Mouse (Mus musculus) midbrain, embryonic 15.5 days (tissue): ENCODE measurements at regions not wholly inside any gene's neighbourhood (a gene's known extent, or its start where the extent isn't known, plus 50 kb on each side); places are given as distances from the start of the nearest gene placed in this dataset.

Experiments
- ATAC-seq: fragments of 200-750 bp; cut with Nextera tagmentation; replicated peaks from 2 replicates; pipeline ENCODE4 v1.8.0; 2017; ENCODE audit warnings: moderate TSS enrichment
- H3K27ac ChIP-seq: fragments of 300-500 bp; sonication (generic); 2 replicates; pipeline ENCODE4 v1.5.1; 2015; ENCODE audit warnings: mild to moderate bottlenecking, inconsistent platforms
- H3K27me3 ChIP-seq: fragments of 300-500 bp; sonication (generic); replicated peaks from 2 replicates; pipeline ENCODE4 v1.6.1; 2015; ENCODE audit warnings: inconsistent platforms
- H3K36me3 ChIP-seq: fragments of 300-500 bp; sonication (generic); replicated peaks from 2 replicates; pipeline ENCODE4 v1.6.1; 2015; ENCODE audit warnings: inconsistent platforms
- H3K4me1 ChIP-seq: fragments of 300-500 bp; sonication (generic); 2 replicates; pipeline ENCODE4 v1.6.1; 2015; ENCODE audit warnings: inconsistent platforms
- H3K4me2 ChIP-seq: fragments of 300-500 bp; sonication (generic); 2 replicates; pipeline ENCODE4 v1.6.1; 2015; ENCODE audit warnings: inconsistent platforms, mild to moderate bottlenecking, moderate library complexity
- H3K4me3 ChIP-seq: fragments of 300-500 bp; sonication (generic); 2 replicates; pipeline ENCODE4 v1.5.1; 2015; ENCODE audit warnings: mild to moderate bottlenecking, inconsistent platforms
- H3K9ac ChIP-seq: fragments of 300-500 bp; sonication (generic); 2 replicates; pipeline ENCODE4 v1.6.1; 2015; ENCODE audit warnings: mild to moderate bottlenecking, inconsistent platforms
- H3K9me3 ChIP-seq: fragments of 300-500 bp; sonication (generic); 2 replicates; pipeline ENCODE4 v1.6.1; 2016; ENCODE audit warnings: inconsistent platforms
- WGBS: fragments of 180-500 bp; shearing (Covaris S2); methylation state at CpG from one replicate; pipeline ENCODE4 v1.1.7; 2015; ENCODE audit warnings: mixed read lengths; 5-methylcytosine and 5-hydroxymethylcytosine counted together

DNA sequence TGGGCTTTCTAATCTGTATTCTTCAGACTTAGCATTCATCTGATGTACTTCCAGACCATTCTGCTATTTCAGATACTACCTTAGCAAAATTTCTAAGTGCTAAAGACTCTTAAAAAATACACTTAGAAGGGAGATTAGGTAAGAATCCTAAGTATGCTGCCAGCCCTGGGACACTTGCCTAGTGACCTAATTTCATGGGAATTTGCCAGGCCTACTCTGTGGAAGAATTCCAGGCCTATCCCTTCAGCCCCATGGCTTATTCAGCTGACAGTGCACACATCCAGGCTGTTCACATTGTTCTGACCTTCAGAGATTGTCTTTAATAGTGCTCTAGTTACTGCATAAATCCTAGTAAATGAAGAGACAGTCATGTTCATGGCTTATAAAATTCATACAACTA is 138.9 kb upstream of the Nrp1 start:
- Histone ChIP-seq H3K36me3 (no peaks in the 10 kb centered on the region), H3K27ac (no peak overlapping the region), H3K9ac (no peak overlapping the region), H3K4me1 (no peaks in the 10 kb centered on the region), H3K4me3 (no peak overlapping the region), H3K27me3 (no peaks in the 10 kb centered on the region), H3K9me3 (no peaks in the 10 kb centered on the region), H3K4me2 (no peak overlapping the region)
- ATAC-seq = no peak

DNA sequence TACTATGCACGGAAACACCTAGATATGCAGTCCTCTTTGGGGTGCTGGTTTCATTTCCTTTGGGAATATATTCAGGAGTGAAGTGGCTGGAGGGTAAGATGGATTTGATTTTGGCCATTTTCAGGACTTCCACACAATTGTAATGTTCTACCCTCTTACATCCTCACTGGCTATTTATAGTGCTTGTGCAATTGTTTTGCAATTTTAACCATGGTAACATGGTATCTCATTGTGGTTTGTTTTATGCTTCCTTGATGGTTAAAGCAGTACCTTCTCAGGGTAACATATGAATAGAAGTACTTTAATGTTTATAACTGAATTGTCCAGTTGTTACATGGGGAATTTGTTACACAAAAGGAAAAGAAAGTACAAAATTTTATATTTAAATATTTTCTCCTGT is 135.3 kb upstream of the Nrp1 start:
- H3K9me3 ChIP-seq = no peaks in the 10 kb centered on the region
- H3K4me1 ChIP-seq = no peaks in the 10 kb centered on the region
- H3K4me3 ChIP-seq = no peak overlapping the region
- WGBS = 81% methylated on average over 1 of the region's 1 CpGs
- H3K9ac ChIP-seq = no peak overlapping the region
- no peak overlapping the region for H3K27ac ChIP-seq
- no peaks in the 10 kb centered on the region for H3K36me3 ChIP-seq
- ATAC-seq = no peak
- H3K4me2 ChIP-seq = no peak overlapping the region
- no peaks in the 10 kb centered on the region for H3K27me3 ChIP-seq

DNA sequence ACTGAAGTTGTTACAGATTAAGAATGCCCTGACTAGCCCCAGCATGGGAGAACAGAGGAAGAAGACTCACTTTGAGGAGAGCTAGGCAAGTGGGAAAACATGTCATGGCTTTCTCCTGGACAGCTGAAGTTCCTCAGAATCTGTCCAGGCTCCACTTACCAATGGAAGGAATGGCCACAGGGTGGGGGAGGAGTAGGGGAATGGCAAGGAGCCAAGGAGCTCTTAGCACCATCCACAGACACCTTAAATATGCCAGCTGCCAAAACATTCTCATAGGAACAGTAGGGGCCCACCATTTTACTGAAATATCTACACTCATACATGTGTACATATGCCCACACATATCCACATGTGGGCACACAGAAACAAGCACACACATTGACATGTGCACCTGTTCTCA is 134.9 kb upstream of the Nrp1 start:
- H3K9ac ChIP-seq = no peak overlapping the region
- no peaks in the 10 kb centered on the region for H3K27me3 ChIP-seq
- no peak overlapping the region for H3K4me3 ChIP-seq
- H3K36me3 ChIP-seq = no peaks in the 10 kb centered on the region
- H3K27ac ChIP-seq = no peak overlapping the region
- no peaks in the 10 kb centered on the region for H3K4me1 ChIP-seq
- no peaks in the 10 kb centered on the region for H3K9me3 ChIP-seq
- ATAC-seq = no peak
- H3K4me2 ChIP-seq = no peak overlapping the region

DNA sequence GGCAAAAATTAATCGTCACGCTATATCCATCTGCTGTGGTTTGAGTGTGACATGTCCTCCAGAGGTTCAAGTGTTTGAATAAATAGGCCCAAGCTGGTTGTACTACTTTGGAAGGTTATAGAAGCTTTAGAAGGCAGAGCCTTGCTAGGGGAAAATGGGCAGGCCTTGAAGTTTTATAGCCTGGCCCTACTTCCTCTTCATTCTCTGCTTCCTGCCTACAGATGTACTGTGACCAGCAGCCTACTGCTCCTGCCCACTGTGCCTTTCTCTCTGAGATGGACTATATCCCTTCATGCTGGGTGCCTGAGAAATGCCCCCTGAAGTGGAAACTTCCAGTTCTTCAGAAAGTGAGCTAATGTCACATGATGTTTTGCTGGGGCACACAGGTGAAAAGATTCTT is 133.3 kb upstream of the Nrp1 start:
- H3K27ac ChIP-seq = no peak overlapping the region
- no peak overlapping the region for H3K4me2 ChIP-seq
- no peaks in the 10 kb centered on the region for H3K4me1 ChIP-seq
- H3K36me3 ChIP-seq = no peaks in the 10 kb centered on the region
- no peak overlapping the region for H3K4me3 ChIP-seq
- no peaks in the 10 kb centered on the region for H3K9me3 ChIP-seq
- no peak for ATAC-seq
- 94% methylated on average over 2 of the region's 2 CpGs for WGBS
- H3K9ac ChIP-seq = no peak overlapping the region
- no peaks in the 10 kb centered on the region for H3K27me3 ChIP-seq

DNA sequence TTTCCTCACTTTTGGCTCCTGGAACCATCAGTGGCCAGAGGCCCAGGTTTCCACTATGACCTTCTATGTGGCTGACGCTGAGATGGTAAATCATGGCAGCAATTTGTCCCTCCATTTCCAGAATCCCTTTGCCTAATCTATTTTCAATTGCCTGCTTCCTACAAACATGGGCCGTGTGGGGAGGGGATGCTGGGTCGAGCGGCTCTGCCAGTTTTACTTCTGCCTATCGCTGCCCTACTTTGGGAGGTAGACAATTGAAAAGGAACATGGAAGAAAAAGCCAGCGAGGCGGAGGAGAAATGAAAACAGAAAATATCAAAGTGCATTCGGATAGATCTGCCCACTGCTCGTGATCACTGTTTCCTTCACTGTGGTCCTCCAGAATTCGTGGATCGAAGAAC is 123.3 kb upstream of the Nrp1 start:
- H3K9me3 ChIP-seq = no peaks in the 10 kb centered on the region
- no peak overlapping the region for H3K9ac ChIP-seq
- H3K27me3 ChIP-seq = no peaks in the 10 kb centered on the region
- no peaks in the 10 kb centered on the region for H3K36me3 ChIP-seq
- no peak overlapping the region for H3K27ac ChIP-seq
- WGBS = 91% methylated on average over 11 of the region's 11 CpGs
- no peak for ATAC-seq
- no peak overlapping the region for H3K4me2 ChIP-seq
- no peak overlapping the region for H3K4me3 ChIP-seq
- H3K4me1 ChIP-seq = no peaks in the 10 kb centered on the region

DNA sequence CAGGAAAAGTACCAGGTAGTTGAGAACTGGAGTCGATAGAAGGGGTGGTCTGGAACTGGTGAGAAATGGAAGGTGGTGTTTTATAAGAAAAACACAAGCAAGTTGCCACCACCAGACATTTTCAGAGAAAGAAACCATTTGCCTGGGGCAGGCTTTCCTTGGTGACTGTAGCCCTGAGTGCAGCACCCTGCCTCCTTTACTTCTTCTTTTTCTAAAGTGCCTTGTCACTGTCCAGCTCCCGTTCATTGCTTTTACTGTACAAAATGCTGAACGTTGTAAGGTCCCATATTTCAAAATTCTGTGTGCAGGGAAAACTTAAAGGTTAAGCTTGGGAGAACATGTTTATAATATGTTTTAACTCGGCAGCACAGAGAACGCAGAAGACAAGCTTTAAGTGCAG is 122.9 kb upstream of the Nrp1 start:
- Histone ChIP-seq H3K4me2 (no peak overlapping the region), H3K9ac (no peak overlapping the region), H3K27ac (no peak overlapping the region), H3K4me1 (no peaks in the 10 kb centered on the region), H3K36me3 (no peaks in the 10 kb centered on the region), H3K27me3 (no peaks in the 10 kb centered on the region), H3K9me3 (no peaks in the 10 kb centered on the region), H3K4me3 (no peak overlapping the region)
- ATAC-seq = no peak
- 84% methylated on average over 5 of the region's 5 CpGs for WGBS

DNA sequence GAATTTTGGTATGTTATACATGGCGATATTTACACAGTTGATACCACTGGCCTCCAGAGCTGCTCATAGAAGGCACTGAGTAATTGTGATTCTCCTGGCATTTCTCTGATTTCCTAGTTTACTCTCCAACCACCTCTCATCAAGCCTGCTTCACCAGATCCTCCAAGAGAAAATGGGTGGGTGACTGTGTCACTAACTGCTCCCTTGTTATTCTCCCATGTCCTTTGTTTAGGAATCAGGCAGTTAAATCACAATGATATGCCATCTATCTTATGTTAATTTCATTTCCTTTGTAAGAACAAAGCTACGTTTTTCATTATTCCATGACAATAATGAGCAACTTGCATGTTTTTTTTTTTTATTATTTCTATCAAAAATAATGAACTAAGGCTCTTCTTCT is 122.3 kb upstream of the Nrp1 start:
- Histone ChIP-seq H3K4me2 (no peak overlapping the region), H3K36me3 (no peaks in the 10 kb centered on the region), H3K9ac (no peak overlapping the region), H3K4me3 (no peak overlapping the region), H3K27ac (no peak overlapping the region), H3K9me3 (no peaks in the 10 kb centered on the region), H3K4me1 (no peaks in the 10 kb centered on the region), H3K27me3 (no peaks in the 10 kb centered on the region)
- ATAC-seq = no peak
- 85% methylated on average over 2 of the region's 2 CpGs for WGBS

DNA sequence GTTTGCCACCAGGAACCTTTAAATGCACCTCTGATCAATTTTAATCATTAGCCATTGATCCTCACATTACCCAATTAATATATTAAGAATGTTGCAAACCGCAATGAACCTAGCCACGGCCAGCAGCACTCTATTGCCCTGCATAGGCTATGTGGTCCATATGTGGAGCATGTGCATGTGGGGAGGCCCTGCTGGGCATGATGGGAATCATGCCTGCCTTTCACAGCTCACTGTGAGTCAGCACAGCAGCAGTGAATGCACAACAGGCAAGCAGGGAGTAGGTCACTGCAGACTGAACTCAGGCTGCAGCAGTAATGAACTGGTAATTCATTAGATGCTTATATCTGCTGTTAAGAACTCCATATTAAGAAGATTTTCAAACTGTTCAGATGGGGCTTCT is 119.5 kb upstream of the Nrp1 start:
- ATAC-seq = no peak
- Histone ChIP-seq H3K27ac (no peak overlapping the region), H3K27me3 (no peaks in the 10 kb centered on the region), H3K36me3 (no peaks in the 10 kb centered on the region), H3K4me2 (no peak overlapping the region), H3K9ac (no peak overlapping the region), H3K4me3 (no peak overlapping the region), H3K9me3 (no peaks in the 10 kb centered on the region), H3K4me1 (no peaks in the 10 kb centered on the region)
- WGBS = 90% methylated on average over 2 of the region's 2 CpGs

DNA sequence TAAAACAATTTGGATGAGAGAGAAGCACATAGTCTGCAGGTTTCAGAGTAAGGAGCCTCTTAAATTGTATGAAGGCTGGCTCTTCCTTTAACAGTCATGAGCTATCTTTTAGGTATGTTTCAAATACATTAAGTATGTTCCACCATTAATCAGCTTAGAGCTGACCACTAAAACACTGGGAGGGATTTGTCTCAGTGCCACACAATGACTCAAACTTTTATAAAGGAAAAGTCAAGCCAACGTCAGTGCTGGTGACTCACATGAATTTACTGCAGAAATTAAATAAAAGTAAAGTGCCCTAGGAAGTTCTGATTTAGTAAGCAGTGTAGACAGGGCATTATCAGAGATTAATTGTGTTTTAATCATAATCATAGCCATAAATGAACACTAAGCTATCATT is 118.6 kb upstream of the Nrp1 start:
- Histone ChIP-seq H3K9ac (no peak overlapping the region), H3K27me3 (no peaks in the 10 kb centered on the region), H3K4me3 (no peak overlapping the region), H3K9me3 (no peaks in the 10 kb centered on the region), H3K4me1 (no peaks in the 10 kb centered on the region), H3K36me3 (no peaks in the 10 kb centered on the region), H3K27ac (no peak overlapping the region), H3K4me2 (no peak overlapping the region)
- 53% methylated on average over 1 of the region's 1 CpGs for WGBS
- ATAC-seq = no peak

DNA sequence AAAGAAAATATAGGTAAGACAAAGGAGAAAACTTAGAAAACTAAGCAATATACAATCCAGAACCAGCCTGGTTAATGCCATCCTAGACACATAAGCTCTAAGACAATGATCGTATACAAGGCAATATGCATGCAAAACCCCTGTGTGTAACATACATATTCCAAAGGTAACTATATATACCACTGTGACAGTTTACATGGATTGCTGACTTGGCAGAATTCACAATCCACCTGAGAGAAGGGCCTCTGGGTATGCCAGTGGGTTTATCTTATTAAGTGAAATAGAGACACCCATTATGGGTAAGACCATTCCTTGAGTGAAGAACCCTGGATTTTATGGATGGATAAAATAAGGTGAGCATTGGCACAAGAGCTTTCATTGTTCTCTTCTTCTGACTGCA is 117.2 kb upstream of the Nrp1 start:
- no peak overlapping the region for H3K9ac ChIP-seq
- H3K27me3 ChIP-seq = no peaks in the 10 kb centered on the region
- no peaks in the 10 kb centered on the region for H3K4me1 ChIP-seq
- H3K36me3 ChIP-seq = no peaks in the 10 kb centered on the region
- WGBS = 98% methylated on average over 1 of the region's 1 CpGs
- ATAC-seq = no peak
- no peak overlapping the region for H3K4me2 ChIP-seq
- no peaks in the 10 kb centered on the region for H3K9me3 ChIP-seq
- no peak overlapping the region for H3K27ac ChIP-seq
- H3K4me3 ChIP-seq = no peak overlapping the region

DNA sequence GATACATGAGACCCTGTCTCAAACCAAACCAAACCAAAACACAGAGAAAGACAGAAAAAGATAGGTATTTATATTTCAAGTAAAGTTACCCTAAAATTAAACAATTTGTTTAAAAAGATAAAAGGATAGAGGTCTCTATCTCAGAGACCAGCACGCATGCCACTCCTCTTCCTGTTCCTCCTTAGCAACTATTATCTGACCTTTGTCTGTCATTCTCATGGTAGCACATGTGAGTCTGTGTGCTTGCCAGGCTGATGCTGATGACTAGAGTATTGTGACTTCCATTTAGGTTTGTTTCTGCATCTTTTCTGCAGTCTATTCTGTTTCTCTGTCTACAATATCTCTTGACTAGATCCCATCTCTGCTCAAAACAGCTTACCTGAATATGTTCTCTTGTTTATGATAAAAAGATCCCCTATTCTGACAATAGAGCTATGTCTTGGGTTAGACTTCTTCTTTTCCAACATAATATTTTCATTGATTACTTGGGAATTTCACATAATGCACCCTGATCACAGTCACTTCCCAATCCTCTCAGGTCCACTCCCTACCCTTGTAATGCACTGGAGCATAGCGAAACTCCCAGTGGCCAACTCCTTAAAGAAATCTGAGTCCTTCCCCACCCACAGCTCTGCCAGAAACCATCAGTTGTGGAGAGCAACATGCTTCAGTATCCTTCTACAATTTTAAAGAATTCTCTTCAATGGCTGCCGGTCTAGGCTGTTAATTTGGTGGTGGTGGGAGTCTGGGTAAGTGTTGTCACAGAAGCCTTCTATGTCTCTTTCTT is 115.7 kb upstream of the Nrp1 start:
- Histone ChIP-seq H3K4me1 (no peaks in the 10 kb centered on the region), H3K27ac (no peak overlapping the region), H3K9ac (no peak overlapping the region), H3K9me3 (no peaks in the 10 kb centered on the region), H3K27me3 (no peaks in the 10 kb centered on the region), H3K4me2 (no peak overlapping the region), H3K36me3 (no peaks in the 10 kb centered on the region), H3K4me3 (no peak overlapping the region)
- 94% methylated on average over 3 of the region's 3 CpGs for WGBS
- no peak for ATAC-seq

DNA sequence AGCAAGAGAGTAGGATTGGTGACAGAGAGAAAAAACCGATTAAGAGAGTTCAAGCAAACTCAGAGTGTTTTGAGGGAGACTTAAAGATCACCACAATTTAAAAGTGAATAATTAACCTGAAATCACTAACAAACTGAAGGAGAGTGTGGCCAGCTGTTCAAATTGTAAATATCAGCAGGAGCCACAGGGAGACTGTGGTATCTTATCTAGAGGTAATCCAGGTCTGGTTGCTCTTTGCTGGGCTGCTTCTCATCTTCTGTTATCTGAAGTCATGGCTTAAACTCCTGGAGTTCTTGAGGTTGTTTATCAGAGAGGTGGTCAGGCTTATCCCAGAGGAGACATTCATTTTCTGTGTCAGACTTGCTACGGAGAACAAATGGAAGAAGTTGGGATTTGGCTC is 106.7 kb upstream of the Nrp1 start:
- no peak for ATAC-seq

DNA sequence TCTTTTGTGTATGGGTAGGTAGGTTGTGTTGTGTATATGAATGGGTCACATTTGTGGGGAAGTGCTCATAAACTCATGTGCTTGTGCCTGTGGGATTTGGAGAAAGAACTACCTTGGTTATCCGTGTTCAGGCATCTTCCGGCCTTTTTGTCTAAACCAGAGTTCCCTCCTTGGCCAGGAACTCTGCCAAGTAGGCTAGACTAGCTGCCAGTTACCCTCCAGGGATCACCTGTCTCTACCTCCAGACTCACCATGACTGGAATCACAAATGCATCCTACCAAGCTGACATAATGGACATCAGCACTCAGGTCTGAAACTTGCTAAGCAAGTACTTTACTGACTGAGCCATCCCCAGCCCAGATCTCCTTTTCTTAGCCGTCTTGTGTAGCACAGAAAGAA is 97.6 kb upstream of the Nrp1 start:
- Histone ChIP-seq H3K36me3 (no peaks in the 10 kb centered on the region), H3K9ac (no peak overlapping the region), H3K4me1 (peaks cover 11% of the 10 kb centered on the region), H3K9me3 (no peaks in the 10 kb centered on the region), H3K4me3 (no peak overlapping the region), H3K27me3 (no peaks in the 10 kb centered on the region), H3K4me2 (no peak overlapping the region), H3K27ac (no peak overlapping the region)
- ATAC-seq = no peak
- 89% methylated on average over 3 of the region's 3 CpGs for WGBS

More for the DNA sequence above, 106.7 kb upstream of the Nrp1 start:
- Histone ChIP-seq H3K9me3 (no peaks in the 10 kb centered on the region), H3K36me3 (no peaks in the 10 kb centered on the region), H3K4me3 (no peak overlapping the region), H3K4me1 (no peaks in the 10 kb centered on the region), H3K9ac (no peak overlapping the region), H3K4me2 (no peak overlapping the region), H3K27me3 (no peaks in the 10 kb centered on the region), H3K27ac (no peak overlapping the region)
- 79% methylated on average over 2 of the region's 2 CpGs for WGBS
